ENCODE assay signal across 11 mouse cellular contexts in the genomic region with DNA sequence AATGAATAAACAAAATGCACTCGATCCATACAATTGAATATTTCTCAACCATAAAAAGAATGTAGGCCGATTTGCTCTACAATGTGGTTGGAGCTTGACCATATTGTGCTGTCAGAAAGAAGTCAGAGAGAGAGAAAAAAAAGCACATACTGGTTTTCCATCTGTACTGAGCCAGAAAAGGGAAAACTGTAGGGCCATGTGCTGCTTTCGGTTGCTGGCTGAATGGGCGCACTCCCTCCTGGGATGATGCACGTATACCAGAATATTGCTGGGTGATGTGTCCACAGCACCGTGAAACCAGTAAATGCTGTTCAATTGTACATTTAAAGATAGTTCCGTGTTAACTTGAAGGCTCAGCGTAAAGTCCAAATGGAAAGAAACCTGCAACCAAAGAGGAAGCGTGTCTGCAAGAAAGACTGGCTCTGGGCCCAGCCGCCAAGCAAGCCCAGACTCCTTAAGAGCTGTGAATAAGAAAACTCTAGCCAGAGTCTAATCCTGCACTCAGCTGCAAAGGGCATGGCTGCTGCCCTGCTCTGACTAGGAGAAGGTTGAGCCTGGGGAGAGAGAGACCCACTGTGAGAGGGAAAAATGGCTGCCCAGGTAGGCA.
DNase-seq lines count a peak whose midpoint lies in the region; ATAC-seq lines count a peak whose summit lies in the region.
"Had no signal": no experiment of that assay in that cellular context is flagged by ENCODE, and none has a peak within 500 bp of the region (broad histone marks: within the 10 kb centered on the region; RNA-seq: fewer than 3 reads in every experiment).

No protein-coding gene starts in this region.

- no peaks in the 10 kb centered on the region for H3K36me3 ChIP-seq in hindbrain, embryonic 10.5 days
- H3K36me3 ChIP-seq in kidney, embryonic 16.5 days (ENCODE audit: insufficient read depth, low read length) = no peaks in the 10 kb centered on the region
- H3K36me3 ChIP-seq: G1E had no signal

- WGBS in hindbrain, embryonic 10.5 days = 76% methylated on average over 10 of the region's 10 CpGs
- 87% methylated on average over 10 of the region's 10 CpGs for WGBS in kidney, embryonic 16.5 days

- H3K27me3 ChIP-seq in hindbrain, embryonic 10.5 days (ENCODE audit: insufficient read depth, poor library complexity, severe bottlenecking) = peaks cover 25% of the 10 kb centered on the region
- no peaks in the 10 kb centered on the region; the same call in none of the 2 replicates for H3K27me3 ChIP-seq in kidney, embryonic 16.5 days (ENCODE audit: insufficient read depth, low read length)

- no peak overlapping the region for H3K4me3 ChIP-seq in hindbrain, embryonic 10.5 days
- H3K4me3 ChIP-seq in kidney, embryonic 16.5 days (ENCODE audit: low read length) = no peak overlapping the region
- H3K4me3 ChIP-seq: heart, adult 2 months had no signal

- peak; percentile 10 for DNase-seq in lung, postnatal 14 days
- no peak for DNase-seq in lung, adult 18-20 months
- DNase-seq in hindbrain, embryonic 10.5 days (ENCODE audit: low spot score) = no peak
- DNase-seq in left cerebral cortex, postnatal 4 days = peak; percentile 41
- DNase-seq in right cerebral cortex, postnatal 25 days = peak; percentile 48
- DNase-seq in adrenal gland, adult (ENCODE audit: inconsistent age in 2 of 2, low spot score in 1 of 2) = no peak
- DNase-seq: heart, adult 2 months had no signal

- H3K9ac ChIP-seq in kidney, embryonic 16.5 days (replicated peaks; ENCODE audit: low read length) = no peak overlapping the region

- intact Hi-C loops in left cerebral cortex, postnatal 4 days (cut with DNase I) = no loop called here

- H3K9me3 ChIP-seq in hindbrain, embryonic 10.5 days = peaks cover 24% of the 10 kb centered on the region
- H3K9me3 ChIP-seq in kidney, embryonic 16.5 days (ENCODE audit: low read length) = peaks cover 17% of the 10 kb centered on the region

- H3K4me2 ChIP-seq in kidney, embryonic 16.5 days (replicated peaks; ENCODE audit: low read depth, low read length) = no peak overlapping the region
- H3K4me2 ChIP-seq: liver, embryonic 11.5 days had no signal

- H3K27ac ChIP-seq in hindbrain, embryonic 10.5 days = peak overlapping the region; percentile 77
- H3K27ac ChIP-seq in kidney, embryonic 16.5 days (ENCODE audit: low read length) = no peak overlapping the region
- H3K27ac ChIP-seq: heart, adult 2 months had no signal

- H3K4me1 ChIP-seq in hindbrain, embryonic 10.5 days (replicated peaks) = peaks cover 45% of the 10 kb centered on the region
- H3K4me1 ChIP-seq in kidney, embryonic 16.5 days (ENCODE audit: insufficient read depth, low read length) = peaks cover 6% of the 10 kb centered on the region; the same call in 1 of the 2 replicates

- ATAC-seq in kidney, embryonic 16.5 days (ENCODE audit: low FRiP score, low TSS enrichment) = no peak
- ATAC-seq: intestine, embryonic 16.5 days had no signal

Comparison
In these comparisons a context has a peak if more than half of its experiments do, and no peak if none do; other contexts are left out.
1. DNase-seq: peak in lung, postnatal 14 days (single experiment), left cerebral cortex, postnatal 4 days (single experiment) and right cerebral cortex, postnatal 25 days (single experiment); none in lung, adult 18-20 months (0 of 2), hindbrain, embryonic 10.5 days (single experiment) and adrenal gland, adult (0 of 2).